Mouse (Mus musculus): ENCODE results near the gene Ppm1h.
"Not testable (repeated sequence)": the region's sequence is repeated elsewhere in the genome, so short reads cannot be mapped to it uniquely, and the experiment has no call there.

The Ppm1h gene

GRCm38 (mm10) chr10:122939546-122939945, 261.0 kb downstream of the Ppm1h start:
- DNase-seq, result no peak

GRCm38 (mm10) chr10:122942771-122943170, 264.2 kb downstream of the Ppm1h start:
- no peak for DNase-seq

DNA sequence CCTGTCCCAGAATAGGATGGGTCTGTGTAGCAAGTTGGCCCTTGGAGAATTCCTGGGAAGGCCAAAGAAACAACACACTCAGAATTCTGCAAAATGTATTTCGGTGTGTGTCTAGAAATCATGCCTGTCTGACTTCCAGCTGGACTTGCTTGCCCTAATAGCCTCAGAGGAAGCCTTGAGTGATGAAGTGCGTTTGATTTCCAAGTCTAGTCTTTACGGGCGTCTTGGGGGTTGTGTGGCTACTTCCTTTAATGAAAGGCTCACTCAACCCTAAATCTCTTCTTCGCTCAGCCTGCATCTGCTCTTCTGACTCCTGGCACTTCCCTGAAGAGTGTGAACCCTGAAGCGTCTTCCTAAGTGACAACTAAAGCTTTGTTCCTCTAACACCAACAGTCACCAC, 265.3 kb downstream of the Ppm1h start:
- DNase-seq, result no peak

DNA sequence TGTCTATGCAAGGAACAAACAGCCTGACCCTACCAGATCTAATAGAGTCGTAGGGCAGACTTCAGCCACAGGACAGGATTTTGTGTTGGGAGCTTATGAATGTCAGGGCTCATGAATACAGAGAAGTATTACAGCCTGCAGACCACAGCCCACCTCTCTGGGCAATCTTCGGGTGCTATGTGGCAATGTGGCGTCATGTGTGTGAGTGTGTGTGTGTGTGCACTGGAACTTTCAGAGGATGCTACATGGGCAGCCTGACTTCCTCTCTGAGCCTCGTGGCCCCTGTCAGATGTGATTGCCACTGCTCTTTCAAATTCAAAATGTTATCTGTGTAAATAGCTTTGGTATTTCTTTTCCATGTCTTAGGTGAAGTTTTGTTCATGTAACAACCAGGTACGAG, 266.3 kb downstream of the Ppm1h start:
- DNase-seq, result no peak

GRCm38 (mm10) chr10:122950966-122951365, 272.4 kb downstream of the Ppm1h start:
- DNase-seq, result no peak

GRCm38 (mm10) chr10:122953576-122953975, 275.0 kb downstream of the Ppm1h start:
- no peak for DNase-seq

- DNase-seq, result no peak
Measured at GRCm38 (mm10) chr10:122957918-122958317, 279.4 kb downstream of the Ppm1h start.

GRCm38 (mm10) chr10:122958699-122959098, 280.1 kb downstream of the Ppm1h start:
- DNase-seq, result no peak

GRCm38 (mm10) chr10:122960216-122960615, 281.7 kb downstream of the Ppm1h start:
- no peak for DNase-seq

GRCm38 (mm10) chr10:122960738-122961137, 282.2 kb downstream of the Ppm1h start:
- DNase-seq, result no peak

DNA sequence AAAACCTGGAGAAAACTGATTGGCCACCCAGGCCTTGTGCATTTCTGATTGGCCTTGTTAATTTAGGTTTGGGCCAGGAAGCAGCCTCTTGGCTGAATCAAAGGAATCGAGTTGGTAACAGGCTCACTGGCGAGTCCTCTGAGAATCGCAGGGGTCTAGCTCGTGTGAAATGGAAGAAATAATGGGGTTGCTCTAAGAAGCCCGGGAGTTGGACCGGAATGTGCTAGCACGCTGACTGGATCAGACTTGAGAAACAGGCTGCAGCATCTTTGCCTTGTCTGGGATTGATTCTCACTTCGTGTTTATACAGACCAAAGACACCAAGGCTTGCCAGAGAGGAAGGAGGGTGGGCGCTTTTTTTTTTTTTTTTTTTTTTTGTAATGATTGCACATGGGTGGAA, 282.9 kb downstream of the Ppm1h start:
- no peak for DNase-seq

GRCm38 (mm10) chr10:122962651-122963050, 284.1 kb downstream of the Ppm1h start:
- no peak for DNase-seq

GRCm38 (mm10) chr10:122963463-122964240, 285.1 kb downstream of the Ppm1h start:
- DNase-seq, result no peak

- no peak for DNase-seq
Measured at GRCm38 (mm10) chr10:122964241-122964636, 285.7 kb downstream of the Ppm1h start.

GRCm38 (mm10) chr10:122965650-122966049, 287.1 kb downstream of the Ppm1h start:
- DNase-seq, result not testable (repeated sequence)

GRCm38 (mm10) chr10:122966421-122966820, 287.9 kb downstream of the Ppm1h start:
- no peak for DNase-seq

DNA sequence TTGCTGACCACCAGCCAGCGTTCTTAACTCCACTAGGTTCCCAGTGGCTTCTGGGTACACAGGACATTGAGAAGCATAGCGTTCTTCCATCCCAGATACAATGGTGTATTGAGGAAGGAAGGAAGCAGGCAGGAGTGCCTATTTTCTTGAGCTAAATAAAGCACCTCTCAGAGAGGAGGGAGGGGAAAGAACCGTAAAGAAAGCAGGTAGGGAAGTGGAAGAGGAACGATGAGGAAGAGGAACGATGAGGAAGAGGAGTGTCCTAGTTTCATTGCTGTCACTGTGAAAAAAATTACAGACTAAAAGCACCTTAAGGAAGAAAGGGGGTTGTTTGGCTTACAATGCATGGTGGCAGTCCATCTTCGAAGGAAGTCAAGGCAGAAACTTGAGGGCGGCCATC, 291.6 kb downstream of the Ppm1h start:
- DNase-seq, result no peak

DNA sequence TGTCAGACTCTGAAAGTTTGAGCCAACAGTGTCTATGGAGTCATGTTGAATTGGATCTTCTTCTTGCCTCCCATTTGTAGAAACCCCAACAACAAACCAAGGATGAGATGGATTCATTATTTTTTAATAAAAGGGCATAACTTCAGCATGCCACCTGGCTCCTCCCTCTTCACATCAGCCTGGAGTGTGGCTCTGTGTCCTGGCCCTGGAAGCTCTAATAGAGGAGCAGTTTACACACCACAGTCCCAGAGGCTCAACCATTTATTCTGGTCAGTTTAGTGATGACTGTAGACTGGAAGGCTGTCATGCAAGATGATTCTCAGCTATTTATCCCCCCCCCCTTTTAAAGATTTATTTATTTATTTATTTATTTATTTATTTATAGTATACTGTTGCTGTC, 294.7 kb downstream of the Ppm1h start:
- no peak for DNase-seq

DNA sequence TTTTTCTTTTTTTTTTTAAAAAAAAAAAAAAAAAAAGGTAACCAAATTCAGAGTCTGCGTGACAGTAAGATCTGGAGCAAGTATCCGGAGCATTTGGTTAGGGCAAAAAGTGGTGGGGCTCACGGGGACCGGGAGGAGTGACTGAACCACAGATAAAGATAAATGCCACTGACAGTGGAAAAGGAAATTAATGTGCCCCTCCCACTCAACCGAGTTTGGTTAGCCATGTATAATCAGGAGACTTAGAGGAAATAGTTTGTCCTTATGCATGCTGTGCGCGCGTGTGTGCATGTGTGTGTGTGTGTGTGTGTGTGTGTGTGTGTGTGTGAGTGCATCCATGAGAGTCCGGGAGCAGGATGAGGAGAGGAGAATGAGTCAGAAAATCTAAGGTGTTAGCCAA, 297.5 kb downstream of the Ppm1h start:
- DNase-seq, result no peak

DNA sequence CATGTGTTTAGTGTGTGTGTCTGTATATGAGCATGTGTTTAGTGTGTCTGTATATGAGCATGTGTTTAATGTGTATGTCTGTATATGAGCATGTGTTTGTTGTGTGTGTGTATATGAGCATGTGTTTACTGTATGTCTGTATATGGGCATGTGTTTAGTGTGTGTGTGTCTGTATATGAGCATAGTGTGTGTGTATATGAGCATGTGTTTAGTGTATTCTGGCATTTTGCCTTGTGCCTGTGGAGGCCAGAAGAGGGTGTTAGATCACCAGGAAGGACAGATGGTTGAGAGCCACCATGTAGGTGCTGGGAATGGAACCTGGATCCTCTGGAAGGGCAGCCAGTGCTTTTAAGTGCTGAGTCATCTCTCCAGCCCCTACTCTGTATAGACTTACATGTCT, 300.8 kb downstream of the Ppm1h start:
- DNase-seq, result no peak

DNA sequence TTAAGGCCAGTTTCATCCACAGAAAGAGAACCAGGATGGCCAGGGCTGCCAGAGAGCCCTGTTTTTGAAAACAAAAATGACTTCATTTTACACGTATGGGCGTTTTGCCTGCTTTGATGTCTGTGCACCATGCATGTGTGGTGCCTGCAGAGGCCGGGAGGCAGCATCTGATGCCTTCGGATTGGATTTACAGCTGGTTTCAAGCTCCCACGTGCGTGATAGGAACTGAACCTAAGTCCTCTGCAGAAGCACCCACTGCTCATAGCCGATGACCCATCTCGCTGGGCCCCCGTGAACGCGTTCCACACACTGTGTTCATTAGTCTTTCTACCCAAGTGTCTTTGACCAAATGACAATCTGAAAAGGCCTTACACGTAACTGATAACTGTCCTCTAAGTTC, 301.6 kb downstream of the Ppm1h start:
- no peak for DNase-seq

GRCm38 (mm10) chr10:122982909-122983578, 304.5 kb downstream of the Ppm1h start:
- DNase-seq, result no peak

GRCm38 (mm10) chr10:122983579-122984530, 305.3 kb downstream of the Ppm1h start:
- DNase-seq, result no peak

Data from right cerebral cortex, postnatal 14 days (tissue).